Mouse (Mus musculus) brain, embryonic 14.5 days (tissue): ENCODE data around the gene Dennd6b. TPM values are rescaled to one million over a fixed set of nuclear protein-coding genes. Genes with fewer than 3 reads are reported as not detected.
A peak's percentile ranks its signal among the peaks of the same experiment; 100 is the strongest.

Source experiments
- DNase-seq: peaks from one replicate; pipeline ENCODE4 v3.0.0-alpha.2; 2011; ENCODE audit warnings: low read depth
- CTCF ChIP-seq: fragments of 200-500 bp; IDR thresholded peaks from 2 replicates; pipeline ENCODE4 v1.5.1; 2012; ENCODE audit warnings: inconsistent platforms, mild to moderate bottlenecking, moderate library complexity, borderline replicate concordance; ENCODE audit not compliant: insufficient read depth, insufficient read length; ENCODE audit errors: extremely low read depth
- POLR2A ChIP-seq: fragments of 200-500 bp; IDR thresholded peaks from 2 replicates; pipeline ENCODE4 v1.6.1; 2012; ENCODE audit warnings: mild to moderate bottlenecking, inconsistent platforms, borderline replicate concordance; ENCODE audit not compliant: poor library complexity, insufficient read depth, insufficient read length, severe bottlenecking; ENCODE audit errors: extremely low read depth
- polyA plus RNA-seq: library from polyadenylated mRNA; depleted of rRNA; stranded (reverse); fragments of >200 nt; gene quantifications from 2 replicates; pipeline ENCODE4 v1.2.3, GENCODE M21; 2012

Dennd6b gene
- polyA plus RNA-seq, 1 experiment = 134 TPM

GRCm38 (mm10) chr15:89147895-89148294, 48.4 kb downstream of the Dennd6b start:
- no peak for TF ChIP-seq CTCF
- TF ChIP-seq POLR2A = no peak
- no peak for DNase-seq

GRCm38 (mm10) chr15:89147456-89147855, 48.8 kb downstream of the Dennd6b start:
- TF ChIP-seq POLR2A = no peak
- no peak for TF ChIP-seq CTCF
- peak; percentile 35 for DNase-seq

GRCm38 (mm10) chr15:89147024-89147423, 49.3 kb downstream of the Dennd6b start:
- peak; percentile 60 for DNase-seq
- TF ChIP-seq POLR2A (no peak), CTCF (no peak)

DNA sequence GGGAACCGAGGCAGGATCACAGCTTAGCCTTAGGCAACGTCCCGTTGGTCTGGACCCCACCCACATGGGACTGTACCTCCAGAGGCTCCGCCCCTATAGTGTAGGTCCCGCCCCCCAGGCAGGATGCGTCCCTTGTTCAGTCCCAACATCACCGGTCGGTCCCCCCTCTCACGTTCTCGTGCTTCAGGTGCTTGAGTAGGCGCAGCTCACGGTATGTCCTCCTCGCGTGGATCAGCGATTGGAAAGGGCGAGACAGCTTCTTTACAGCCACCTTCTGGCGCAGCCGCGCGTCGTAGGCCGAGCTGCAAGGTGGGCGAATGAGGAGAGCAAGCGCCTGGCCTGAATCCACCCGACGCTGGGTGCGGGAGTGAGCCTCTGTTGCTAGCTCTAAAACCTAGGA, 49.8 kb downstream of the Dennd6b start:
- no peak for TF ChIP-seq CTCF
- no peak for TF ChIP-seq POLR2A
- DNase-seq = peak; percentile 68

DNA sequence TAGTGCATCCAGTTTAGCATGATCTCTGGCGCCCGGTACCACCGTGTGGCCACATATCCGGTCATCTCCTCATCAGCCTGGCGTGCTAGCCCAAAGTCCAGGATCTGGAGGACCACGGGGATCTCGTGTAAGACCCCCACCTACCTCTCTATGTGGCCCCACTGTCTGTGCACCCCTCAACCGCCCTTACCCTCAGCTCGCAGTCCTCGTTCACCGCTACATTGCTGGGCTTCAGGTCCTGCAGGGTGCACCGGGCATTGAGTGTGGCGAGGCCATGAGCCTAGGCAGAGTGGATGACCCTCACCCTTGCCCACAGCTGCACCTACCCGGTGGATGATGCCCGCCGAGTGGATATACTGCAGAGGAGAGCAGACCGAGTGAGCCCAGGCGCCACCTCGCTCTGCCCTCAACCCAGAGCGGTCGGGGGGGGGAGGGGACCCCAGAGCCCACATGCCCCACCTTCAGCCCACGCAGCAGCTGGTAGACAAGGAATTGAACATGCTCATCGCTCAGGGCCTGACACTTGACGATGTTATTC, 50.4 kb downstream of the Dennd6b start:
- no peak for DNase-seq
- TF ChIP-seq CTCF (no peak), POLR2A (no peak)

DNA sequence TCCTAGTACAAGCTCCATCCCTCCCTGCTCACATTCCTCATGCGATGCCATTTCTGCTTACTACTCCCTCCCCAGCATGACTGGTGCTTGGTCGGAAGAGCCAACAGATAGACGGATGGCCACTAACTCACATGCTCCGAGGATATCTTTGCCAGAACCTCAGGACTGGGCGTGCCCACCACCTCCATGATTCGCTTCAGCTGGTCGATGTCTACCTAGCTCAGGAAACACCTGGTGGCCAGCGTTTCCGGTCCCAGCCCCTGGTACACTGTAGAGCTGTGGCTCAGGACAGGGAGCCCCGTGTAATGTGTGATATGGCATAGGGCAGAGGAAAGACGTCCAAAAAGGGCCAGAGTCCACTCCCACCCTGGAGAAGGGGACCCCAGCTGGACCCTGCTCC, 51.3 kb downstream of the Dennd6b start:
- TF ChIP-seq POLR2A (no peak), CTCF (no peak)
- no peak for DNase-seq

DNA sequence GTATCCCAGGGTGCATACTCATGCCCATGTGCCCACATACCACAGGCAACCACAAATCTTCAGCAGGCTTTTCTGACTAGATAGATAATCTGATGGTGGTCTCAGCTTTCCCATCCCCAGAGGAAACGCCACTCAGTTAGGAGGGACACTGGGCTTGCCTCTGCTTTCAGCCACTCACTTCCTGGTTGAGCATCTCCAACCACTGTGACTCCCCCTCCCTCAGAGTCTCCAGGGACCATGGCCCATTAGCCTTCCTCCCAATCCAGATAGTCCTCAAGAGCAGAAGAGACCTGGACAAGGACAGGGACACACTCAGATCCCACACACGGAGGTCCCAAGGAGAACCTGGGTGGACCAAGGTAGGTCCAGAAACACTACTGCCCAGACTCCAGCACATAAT, 53.2 kb downstream of the Dennd6b start:
- no peak for DNase-seq
- no peak for TF ChIP-seq POLR2A

DNA sequence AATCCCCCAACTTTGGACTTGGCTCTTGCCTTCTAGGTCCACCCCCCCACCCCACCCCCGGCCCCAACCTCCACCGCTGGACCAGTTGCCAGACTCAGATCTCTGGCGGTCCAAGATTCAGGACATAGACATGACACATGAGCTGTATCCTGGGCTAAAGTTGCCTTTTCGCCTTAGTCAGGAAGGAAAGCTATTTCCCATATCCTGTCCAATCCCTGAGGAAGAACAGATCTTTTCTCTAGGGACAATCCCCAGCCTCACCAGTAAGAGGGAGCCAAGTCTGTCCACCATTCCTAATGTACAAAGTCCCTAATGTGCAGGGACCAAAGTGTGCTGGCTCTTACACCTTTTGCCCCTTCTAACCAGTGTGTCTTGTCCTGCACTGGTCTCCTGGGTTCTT, 54.4 kb downstream of the Dennd6b start:
- DNase-seq = no peak
- no peak for TF ChIP-seq CTCF
- no peak for TF ChIP-seq POLR2A

GRCm38 (mm10) chr15:89141443-89141842, 54.9 kb downstream of the Dennd6b start:
- DNase-seq = no peak
- TF ChIP-seq CTCF (no peak), POLR2A (no peak)

- TF ChIP-seq POLR2A (no peak), CTCF (no peak)
- DNase-seq = peak; percentile 61
Measured at GRCm38 (mm10) chr15:89140659-89141252, 55.5 kb downstream of the Dennd6b start, which contains the start of gene Mapk12. TSS of gene Mapk12 (minus strand) at chr15:89140703.

- no peak for TF ChIP-seq CTCF
- TF ChIP-seq POLR2A = no peak
- peak; percentile 47 for DNase-seq
Measured at GRCm38 (mm10) chr15:89140048-89140658, 56.1 kb downstream of the Dennd6b start.

- DNase-seq = no peak
- TF ChIP-seq POLR2A (no peak), CTCF (no peak)
Measured at GRCm38 (mm10) chr15:89138531-89138930, 57.8 kb downstream of the Dennd6b start.
